Mouse (Mus musculus): ENCODE data around the gene Fmo5. TPM values are rescaled to one million over a fixed set of nuclear protein-coding genes. Genes with fewer than 3 reads are reported as not detected.

Gene Fmo5
- polyA plus RNA-seq, 1 experiment from 2014 or later, result 1.9 TPM

DNA sequence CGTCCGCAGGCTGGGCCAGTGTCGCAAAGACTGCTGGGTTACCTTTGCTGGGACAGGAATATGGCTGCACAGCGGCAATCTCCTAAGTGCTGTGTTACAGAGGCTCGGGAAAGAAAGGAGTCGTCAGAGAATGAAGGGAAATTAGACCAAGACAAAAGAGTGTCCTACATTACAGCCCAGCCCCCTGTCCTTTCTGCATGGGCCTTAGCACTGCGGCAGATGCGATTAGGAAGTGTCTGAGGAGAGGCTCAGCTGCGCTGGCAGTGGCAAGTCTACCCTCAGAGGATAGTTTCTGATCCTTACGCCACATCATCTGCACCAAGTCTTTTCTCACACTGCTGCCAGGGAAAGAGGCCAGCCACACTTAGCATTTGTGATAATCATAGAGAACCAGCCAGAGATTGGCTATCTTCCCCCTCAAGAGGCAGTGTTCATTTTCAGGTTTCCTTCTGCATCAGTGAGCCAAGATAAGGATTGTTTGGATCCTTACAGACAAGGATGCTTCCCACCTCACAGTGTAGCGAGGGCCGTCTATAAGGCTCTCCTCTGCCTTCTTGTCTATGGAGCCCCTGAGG is 62.9 kb downstream of the Fmo5 start:
- Histone ChIP-seq H3K4me1 (peaks cover 26% of the 10 kb centered on the region), H3K27me3 (ENCODE audit: insufficient read depth, poor library complexity, severe bottlenecking) (no peaks in the 10 kb centered on the region), H3K9me3 (no peaks in the 10 kb centered on the region), H3K4me3 (no peak overlapping the region), H3K36me3 (peaks cover 69% of the 10 kb centered on the region), H3K27ac (peak overlapping the region; percentile 59)
- no peak for DNase-seq (ENCODE audit: low spot score)
- WGBS, result 56% methylated on average over 12 of the region's 12 CpGs

DNA sequence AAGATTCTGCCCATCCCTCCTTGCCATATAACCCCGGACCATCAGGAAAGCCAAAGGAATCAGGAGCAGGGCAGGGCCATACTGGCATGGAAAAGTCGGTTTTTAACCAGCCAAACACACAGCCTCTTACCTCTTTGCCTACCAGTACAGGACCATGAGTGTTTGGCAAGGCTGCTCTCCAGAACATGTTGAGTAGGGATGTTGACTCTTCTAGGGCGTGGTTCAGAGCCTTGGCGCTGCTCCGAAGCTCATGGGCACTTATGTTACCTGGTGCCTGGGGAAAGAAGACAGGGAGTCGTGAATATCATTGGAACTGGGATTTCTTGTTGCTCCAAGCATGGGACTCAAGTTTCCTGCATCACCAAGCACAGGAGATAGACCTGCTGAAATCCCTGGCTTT is 65.2 kb downstream of the Fmo5 start:
- DNase-seq (ENCODE audit: low spot score), result no peak
- H3K9me3 ChIP-seq, result no peaks in the 10 kb centered on the region
- peaks cover 85% of the 10 kb centered on the region for H3K36me3 ChIP-seq
- no peaks in the 10 kb centered on the region for H3K27me3 ChIP-seq (ENCODE audit: insufficient read depth, poor library complexity, severe bottlenecking)
- H3K4me1 ChIP-seq, result peaks cover 26% of the 10 kb centered on the region
- H3K27ac ChIP-seq, result no peak overlapping the region
- 89% methylated on average over 6 of the region's 6 CpGs for WGBS
- no peak overlapping the region for H3K4me3 ChIP-seq

DNA sequence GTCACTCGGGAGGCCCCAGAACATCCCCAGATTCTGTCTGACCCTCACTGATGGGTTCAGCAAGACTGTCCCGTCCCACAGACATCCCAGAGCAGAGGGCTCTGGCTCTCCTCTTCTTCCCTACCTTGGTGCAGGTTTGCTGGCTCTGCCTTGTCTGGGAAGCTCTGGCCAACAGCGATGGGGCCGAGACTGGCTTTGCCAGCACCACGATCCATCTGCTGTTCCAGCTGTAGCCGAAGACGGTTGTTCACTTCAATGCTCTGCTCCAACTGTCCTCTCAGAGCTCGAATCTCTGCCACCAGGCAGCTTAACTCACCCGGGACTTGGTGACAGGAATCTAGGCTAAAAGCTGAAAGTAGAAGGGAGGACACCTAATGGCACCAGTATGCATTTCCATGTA is 68.3 kb downstream of the Fmo5 start:
- WGBS, result 76% methylated on average over 9 of the region's 9 CpGs
- DNase-seq (ENCODE audit: low spot score), result no peak
- no peaks in the 10 kb centered on the region for H3K9me3 ChIP-seq
- H3K4me1 ChIP-seq, result peaks cover 7% of the 10 kb centered on the region
- peaks cover 84% of the 10 kb centered on the region for H3K36me3 ChIP-seq
- no peak overlapping the region for H3K27ac ChIP-seq
- H3K27me3 ChIP-seq (ENCODE audit: insufficient read depth, poor library complexity, severe bottlenecking), result no peaks in the 10 kb centered on the region
- H3K4me3 ChIP-seq, result no peak overlapping the region

DNA sequence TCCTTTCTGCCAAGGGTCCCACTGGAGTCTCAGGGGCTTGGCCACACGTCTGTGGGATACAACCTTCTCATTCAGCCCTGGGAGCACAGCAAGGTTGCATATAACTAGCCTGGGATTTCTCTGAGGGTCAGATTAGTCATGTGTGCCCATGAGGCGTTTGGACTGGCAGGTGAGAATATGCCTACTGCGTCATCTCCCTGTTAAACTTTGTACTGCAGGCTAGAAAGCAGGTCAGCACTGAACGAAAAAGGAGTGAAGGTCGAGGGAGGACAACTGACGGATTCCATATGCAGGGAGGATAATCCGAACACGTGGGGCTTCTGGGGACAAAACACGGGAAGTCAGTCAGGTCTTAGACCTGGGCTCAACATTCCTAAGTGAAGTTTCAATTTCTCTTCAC is 68.7 kb downstream of the Fmo5 start:
- H3K36me3 ChIP-seq, result peaks cover 84% of the 10 kb centered on the region

DNA sequence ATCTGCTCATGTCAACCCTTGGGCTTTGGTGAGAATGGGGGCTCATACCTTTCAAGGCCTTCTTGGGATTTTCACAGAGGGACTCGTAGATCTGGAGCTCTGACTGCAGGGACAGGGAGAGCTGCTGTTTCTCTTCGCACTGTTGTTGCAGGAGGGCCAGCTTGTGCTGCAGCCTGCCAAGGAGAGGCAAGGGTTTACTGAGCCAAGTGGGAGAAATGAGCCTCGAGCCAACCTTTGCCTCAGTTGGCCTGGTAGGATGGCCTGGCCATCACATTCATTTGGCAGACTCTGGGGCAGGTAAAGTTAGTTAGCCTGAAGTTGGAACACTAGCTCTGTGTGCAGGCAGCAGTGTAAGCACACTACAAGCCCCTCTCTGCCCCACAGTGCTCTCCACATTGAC is 70.5 kb downstream of the Fmo5 start:
- no peak overlapping the region for H3K4me3 ChIP-seq
- H3K27ac ChIP-seq, result no peak overlapping the region
- no peaks in the 10 kb centered on the region for H3K9me3 ChIP-seq
- DNase-seq (ENCODE audit: low spot score), result no peak
- no peaks in the 10 kb centered on the region for H3K4me1 ChIP-seq
- 71% methylated on average over 3 of the region's 3 CpGs for WGBS
- H3K36me3 ChIP-seq, result peaks cover 86% of the 10 kb centered on the region
- H3K27me3 ChIP-seq (ENCODE audit: insufficient read depth, poor library complexity, severe bottlenecking), result no peaks in the 10 kb centered on the region

More for the DNA sequence above, 68.7 kb downstream of the Fmo5 start:
- no peak for DNase-seq (ENCODE audit: low spot score)
- Histone ChIP-seq H3K27me3 (ENCODE audit: insufficient read depth, poor library complexity, severe bottlenecking) (no peaks in the 10 kb centered on the region), H3K9me3 (no peaks in the 10 kb centered on the region), H3K4me3 (no peak overlapping the region), H3K4me1 (peaks cover 3% of the 10 kb centered on the region), H3K27ac (no peak overlapping the region)
- WGBS, result 78% methylated on average over 9 of the region's 9 CpGs

DNA sequence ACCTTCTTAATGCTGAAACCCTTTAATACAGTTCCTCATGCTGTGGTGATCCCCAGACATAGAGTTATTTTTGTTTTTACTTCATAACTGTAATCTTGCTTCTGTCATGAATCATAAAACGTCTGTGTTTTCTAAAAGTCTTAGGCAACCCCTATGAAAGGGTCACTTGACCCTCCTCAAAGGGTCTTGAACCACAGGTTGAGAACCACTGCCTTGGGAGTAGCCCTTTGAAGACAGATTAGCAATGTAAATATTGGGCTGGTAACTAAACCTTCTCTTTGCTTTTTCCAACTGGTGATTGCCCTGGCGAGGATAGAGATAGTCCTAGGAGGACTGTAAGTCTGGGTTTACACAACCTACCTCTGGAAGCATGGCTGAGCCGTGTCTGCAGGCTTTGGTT is 72.6 kb downstream of the Fmo5 start:
- 68% methylated on average over 3 of the region's 3 CpGs for WGBS
- Histone ChIP-seq H3K27me3 (ENCODE audit: insufficient read depth, poor library complexity, severe bottlenecking) (no peaks in the 10 kb centered on the region), H3K4me1 (no peaks in the 10 kb centered on the region), H3K4me3 (no peak overlapping the region), H3K27ac (no peak overlapping the region), H3K36me3 (peaks cover 78% of the 10 kb centered on the region), H3K9me3 (no peaks in the 10 kb centered on the region)
- DNase-seq (ENCODE audit: low spot score), result no peak

DNA sequence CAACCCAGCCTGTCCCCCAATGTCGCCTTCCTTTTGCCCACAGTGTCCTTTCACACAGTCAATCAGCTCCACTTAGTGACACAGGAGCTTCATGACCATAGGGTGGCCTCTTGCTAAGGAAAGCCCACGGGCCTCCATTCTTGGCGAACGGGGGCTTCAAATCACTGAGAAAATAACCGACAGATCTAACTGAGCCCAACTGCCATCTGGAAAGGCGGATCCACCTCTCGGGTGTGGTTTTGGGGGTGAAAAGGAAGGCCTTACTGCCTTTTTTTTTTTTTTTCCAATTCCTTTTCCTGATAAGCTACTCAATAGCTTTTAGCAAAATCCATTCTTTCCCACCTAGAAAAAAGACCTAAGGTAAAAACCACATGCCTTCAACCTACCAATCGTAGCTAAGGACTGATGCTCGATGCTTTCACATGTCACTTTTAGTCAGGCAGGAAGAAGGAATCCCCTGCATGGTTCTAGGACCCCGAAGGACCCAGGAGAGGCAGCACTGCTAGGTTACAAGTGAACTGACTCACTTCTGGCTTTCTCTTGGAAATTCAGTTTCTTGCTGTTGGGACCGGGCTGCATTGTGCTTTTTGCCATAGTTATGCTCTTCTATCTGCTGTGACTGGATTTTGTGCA is 74.0 kb downstream of the Fmo5 start:
- DNase-seq (ENCODE audit: low spot score), result no peak
- Histone ChIP-seq H3K36me3 (peaks cover 79% of the 10 kb centered on the region), H3K4me3 (no peak overlapping the region), H3K27me3 (ENCODE audit: insufficient read depth, poor library complexity, severe bottlenecking) (no peaks in the 10 kb centered on the region), H3K9me3 (no peaks in the 10 kb centered on the region), H3K4me1 (no peaks in the 10 kb centered on the region), H3K27ac (no peak overlapping the region)
- 88% methylated on average over 11 of the region's 11 CpGs for WGBS

Small RNA genes lying within 50 kb of the gene (microRNA-seq; reads per million reads assigned to microRNA genes)
- gene Mir7225, result not detected

Other genes starting within 250 kb of the Fmo5 start
- gene Olfr1402, start 206.8 kb upstream of the Fmo5 start, polyA plus RNA-seq (2016; fragmentation: Nextera tagmentation; extraction: Ambion mirVana), result not detected in 2 replicates
- 21.7 and 22.8 TPM in 2 replicates for gene Chd1l, start 18.6 kb upstream of the Fmo5 start, polyA plus RNA-seq (2016; fragmentation: Nextera tagmentation; extraction: Ambion mirVana)
- gene Prkab2, start 29.4 kb downstream of the Fmo5 start, polyA plus RNA-seq (2016; fragmentation: Nextera tagmentation; extraction: Ambion mirVana), result 16.2 and 25.6 TPM in 2 replicates
- gene Gm17651, start 45.9 kb downstream of the Fmo5 start, polyA plus RNA-seq (2016; fragmentation: Nextera tagmentation; extraction: Ambion mirVana), result not detected in 2 replicates